Mouse (Mus musculus): ENCODE results near the gene Alox12.

DNA sequence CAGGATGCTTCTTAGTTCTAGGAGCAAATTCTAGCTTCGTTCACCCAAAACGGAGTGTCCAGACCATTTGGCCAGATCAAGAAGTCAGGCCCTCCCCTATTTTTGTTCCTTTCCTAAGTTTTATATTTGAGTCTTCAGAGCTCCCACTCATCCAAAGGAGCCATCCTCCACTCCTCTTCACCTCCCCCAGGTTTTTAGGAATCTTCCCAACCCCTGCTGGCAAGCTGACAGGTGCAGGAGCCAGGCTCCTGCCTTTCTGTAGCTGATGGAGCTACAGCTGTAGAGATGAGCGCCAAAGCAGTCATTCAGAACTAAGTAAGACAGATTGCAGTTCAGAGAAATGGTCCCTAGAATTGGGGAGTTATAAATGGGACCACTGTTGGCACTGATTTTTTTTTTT, 23.8 kb upstream of the Alox12 start:
- no peak for TF ChIP-seq CTCF (IDR thresholded peaks at IDR 0.05; ENCODE audit: borderline replicate concordance, extremely low read depth, insufficient read depth, insufficient read length)
- no peak for TF ChIP-seq POLR2A (IDR thresholded peaks at IDR 0.05; ENCODE audit: borderline replicate concordance, extremely low read depth, insufficient read depth, insufficient read length, poor library complexity, severe bottlenecking)

Measured in brain, embryonic 14.5 days (tissue).